Mouse (Mus musculus): ENCODE results near the gene Ptpn6. TPM values are rescaled to one million over a fixed set of nuclear protein-coding genes. Genes with fewer than 3 reads are reported as not detected.

Gene Ptpn6
- 13.8 and 16.4 TPM in 2 replicates for polyA plus RNA-seq (2015; fragmentation: Nextera tagmentation; extraction: Ambion mirVana)

DNA sequence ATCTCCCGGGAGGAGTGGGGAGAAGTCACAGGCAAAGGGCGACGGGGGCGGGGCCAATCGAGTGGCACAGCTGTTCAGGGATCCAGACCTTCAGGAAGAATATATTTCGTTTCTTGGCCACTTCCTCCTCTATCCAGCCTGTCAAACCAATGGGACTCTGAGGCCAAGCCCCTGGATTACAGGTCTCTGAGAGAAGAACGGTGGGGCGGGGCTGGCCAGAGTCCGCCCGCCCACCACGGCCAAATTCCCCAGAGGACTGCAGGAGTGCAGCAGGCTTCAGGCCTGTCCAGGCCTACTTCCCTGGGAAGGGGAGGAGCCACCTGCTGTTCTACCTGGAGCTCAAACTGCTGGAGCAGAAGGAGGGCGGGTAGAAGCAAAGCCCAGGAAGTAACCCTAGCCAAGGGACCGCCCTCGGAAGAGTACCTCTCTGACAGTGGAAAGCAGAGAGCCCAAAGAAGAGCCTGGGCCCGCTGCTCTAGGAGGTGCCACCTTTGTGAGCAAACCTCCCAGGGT, at the start of gene Ptpn6:
Ptpn6 (minus strand) TSS at position 204 of the 513 bp plus-strand sequence.
- peaks cover 12% of the 10 kb centered on the region; the same call in 1 of the 2 replicates for H3K36me3 ChIP-seq (ENCODE audit: insufficient read depth, low read length)
- peak within 1 kb of the TSS; percentile 33 for H3K4me2 ChIP-seq (replicated peaks; ENCODE audit: low read depth, low read length)
- H3K4me3 ChIP-seq (ENCODE audit: low read length): peak within 1 kb of the TSS; percentile 19; the same call in 1 of the 2 replicates
- peak; percentile 75 for ATAC-seq (ENCODE audit: low FRiP score, low TSS enrichment)
- no peaks in the 10 kb centered on the region for H3K27me3 ChIP-seq (ENCODE audit: insufficient read depth, low read length)
- WGBS: 15% methylated on average over 12 of the region's 15 CpGs
- peaks cover 29% of the 10 kb centered on the region for H3K4me1 ChIP-seq (ENCODE audit: insufficient read depth, low read length)
- peak within 1 kb of the TSS; percentile 99 for H3K27ac ChIP-seq (ENCODE audit: low read length)
- peak within 1 kb of the TSS; percentile 45; the same call in 1 of the 2 replicates for H3K9ac ChIP-seq (replicated peaks; ENCODE audit: low read length)
- no peaks in the 10 kb centered on the region for H3K9me3 ChIP-seq (ENCODE audit: low read length)

GRCm38 (mm10) chr6:124787722-124788121, 49.2 kb upstream of the Ptpn6 start:
- Histone ChIP-seq H3K4me1 (ENCODE audit: insufficient read depth, low read length) (peaks cover 6% of the 10 kb centered on the region; the same call in 1 of the 2 replicates), H3K36me3 (ENCODE audit: insufficient read depth, low read length) (no peaks in the 10 kb centered on the region), H3K27me3 (ENCODE audit: insufficient read depth, low read length) (no peaks in the 10 kb centered on the region), H3K9me3 (ENCODE audit: low read length) (no peaks in the 10 kb centered on the region), H3K4me3 (ENCODE audit: low read length) (no peak overlapping the region), H3K27ac (ENCODE audit: low read length) (no peak overlapping the region), H3K4me2 (replicated peaks; ENCODE audit: low read depth, low read length) (no peak overlapping the region), H3K9ac (replicated peaks; ENCODE audit: low read length) (no peak overlapping the region)
- no peak for ATAC-seq (ENCODE audit: low FRiP score, low TSS enrichment)
- WGBS: 69% methylated on average over 10 of the region's 10 CpGs

GRCm38 (mm10) chr6:124786756-124787420, 48.4 kb upstream of the Ptpn6 start:
- ATAC-seq (ENCODE audit: low FRiP score, low TSS enrichment): no peak
- Histone ChIP-seq H3K4me3 (ENCODE audit: low read length) (no peak overlapping the region), H3K9me3 (ENCODE audit: low read length) (no peaks in the 10 kb centered on the region), H3K27me3 (ENCODE audit: insufficient read depth, low read length) (no peaks in the 10 kb centered on the region), H3K27ac (ENCODE audit: low read length) (no peak overlapping the region), H3K4me1 (ENCODE audit: insufficient read depth, low read length) (peaks cover 11% of the 10 kb centered on the region; the same call in 1 of the 2 replicates), H3K9ac (replicated peaks; ENCODE audit: low read length) (no peak overlapping the region), H3K36me3 (ENCODE audit: insufficient read depth, low read length) (no peaks in the 10 kb centered on the region), H3K4me2 (replicated peaks; ENCODE audit: low read depth, low read length) (no peak overlapping the region)
- 42% methylated on average over 8 of the region's 8 CpGs for WGBS

DNA sequence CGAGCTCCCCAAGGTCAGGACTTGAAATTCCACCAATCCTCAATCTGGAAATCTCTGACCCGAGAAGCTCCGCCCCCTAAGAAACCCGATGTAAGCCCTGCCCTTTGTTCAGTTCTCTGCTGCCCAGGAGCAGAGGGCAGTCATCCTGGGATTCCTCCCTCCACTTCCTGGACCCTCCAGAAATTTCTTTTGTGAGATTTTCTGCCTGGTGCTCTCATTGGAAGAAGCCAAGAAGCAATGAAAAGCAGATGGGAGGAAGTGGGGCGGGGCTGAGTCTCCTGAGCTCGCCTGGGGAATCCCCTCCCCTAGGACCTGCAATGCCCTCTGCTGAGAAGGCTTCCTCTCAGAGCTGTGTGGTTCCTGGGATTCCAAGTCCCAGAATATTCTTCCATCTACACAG, 43.9 kb upstream of the Ptpn6 start:
- ATAC-seq (ENCODE audit: low FRiP score, low TSS enrichment): 0 out of 2 replicates have a peak, but pooled peaks have one; percentile 36
- WGBS: 27% methylated on average over 6 of the region's 6 CpGs
- Histone ChIP-seq H3K4me2 (replicated peaks; ENCODE audit: low read depth, low read length) (peak overlapping the region; percentile 39), H3K27ac (ENCODE audit: low read length) (no peak overlapping the region), H3K4me1 (ENCODE audit: insufficient read depth, low read length) (peaks cover 21% of the 10 kb centered on the region), H3K36me3 (ENCODE audit: insufficient read depth, low read length) (no peaks in the 10 kb centered on the region), H3K9me3 (ENCODE audit: low read length) (no peaks in the 10 kb centered on the region), H3K4me3 (ENCODE audit: low read length) (peak overlapping the region; percentile 18; the same call in 1 of the 2 replicates), H3K27me3 (ENCODE audit: insufficient read depth, low read length) (no peaks in the 10 kb centered on the region), H3K9ac (replicated peaks; ENCODE audit: low read length) (no peak overlapping the region)

DNA sequence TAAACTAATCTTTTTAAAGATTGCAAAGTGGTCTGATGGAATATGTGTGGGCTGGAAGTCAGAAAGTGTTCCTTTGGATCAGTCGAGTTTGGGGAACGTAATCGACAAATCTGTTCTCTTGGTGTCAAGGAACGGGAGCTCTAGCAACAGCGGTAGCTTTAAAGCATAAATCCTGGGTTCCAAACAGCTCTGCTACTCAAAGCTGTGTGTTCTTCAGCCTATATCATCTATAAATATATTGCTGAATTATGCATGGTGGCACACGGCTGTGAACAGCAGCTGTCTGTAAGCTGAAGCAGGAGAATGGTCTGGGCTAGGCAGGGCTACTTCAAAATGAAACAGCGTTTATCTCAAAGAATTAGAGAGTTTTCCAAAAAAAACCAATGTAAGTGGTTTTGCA, 42.4 kb upstream of the Ptpn6 start:
- Histone ChIP-seq H3K27ac (ENCODE audit: low read length) (no peak overlapping the region), H3K9me3 (ENCODE audit: low read length) (no peaks in the 10 kb centered on the region), H3K27me3 (ENCODE audit: insufficient read depth, low read length) (no peaks in the 10 kb centered on the region), H3K4me2 (replicated peaks; ENCODE audit: low read depth, low read length) (no peak overlapping the region), H3K9ac (replicated peaks; ENCODE audit: low read length) (no peak overlapping the region), H3K36me3 (ENCODE audit: insufficient read depth, low read length) (no peaks in the 10 kb centered on the region), H3K4me1 (ENCODE audit: insufficient read depth, low read length) (peaks cover 21% of the 10 kb centered on the region), H3K4me3 (ENCODE audit: low read length) (no peak overlapping the region)
- no peak for ATAC-seq (ENCODE audit: low FRiP score, low TSS enrichment)
- WGBS: 84% methylated on average over 7 of the region's 7 CpGs

GRCm38 (mm10) chr6:124779984-124780416, 41.5 kb upstream of the Ptpn6 start:
- Histone ChIP-seq H3K9ac (replicated peaks; ENCODE audit: low read length) (peak overlapping the region; percentile 60), H3K4me2 (replicated peaks; ENCODE audit: low read depth, low read length) (peak overlapping the region; percentile 70), H3K27me3 (ENCODE audit: insufficient read depth, low read length) (no peaks in the 10 kb centered on the region), H3K36me3 (ENCODE audit: insufficient read depth, low read length) (no peaks in the 10 kb centered on the region), H3K9me3 (ENCODE audit: low read length) (no peaks in the 10 kb centered on the region), H3K27ac (ENCODE audit: low read length) (no peak overlapping the region), H3K4me3 (ENCODE audit: low read length) (peak overlapping the region; percentile 45), H3K4me1 (ENCODE audit: insufficient read depth, low read length) (peaks cover 21% of the 10 kb centered on the region)
- ATAC-seq (ENCODE audit: low FRiP score, low TSS enrichment): 0 out of 2 replicates have a peak, but pooled peaks have one; percentile 21
- WGBS: 6% methylated on average over 10 of the region's 10 CpGs

DNA sequence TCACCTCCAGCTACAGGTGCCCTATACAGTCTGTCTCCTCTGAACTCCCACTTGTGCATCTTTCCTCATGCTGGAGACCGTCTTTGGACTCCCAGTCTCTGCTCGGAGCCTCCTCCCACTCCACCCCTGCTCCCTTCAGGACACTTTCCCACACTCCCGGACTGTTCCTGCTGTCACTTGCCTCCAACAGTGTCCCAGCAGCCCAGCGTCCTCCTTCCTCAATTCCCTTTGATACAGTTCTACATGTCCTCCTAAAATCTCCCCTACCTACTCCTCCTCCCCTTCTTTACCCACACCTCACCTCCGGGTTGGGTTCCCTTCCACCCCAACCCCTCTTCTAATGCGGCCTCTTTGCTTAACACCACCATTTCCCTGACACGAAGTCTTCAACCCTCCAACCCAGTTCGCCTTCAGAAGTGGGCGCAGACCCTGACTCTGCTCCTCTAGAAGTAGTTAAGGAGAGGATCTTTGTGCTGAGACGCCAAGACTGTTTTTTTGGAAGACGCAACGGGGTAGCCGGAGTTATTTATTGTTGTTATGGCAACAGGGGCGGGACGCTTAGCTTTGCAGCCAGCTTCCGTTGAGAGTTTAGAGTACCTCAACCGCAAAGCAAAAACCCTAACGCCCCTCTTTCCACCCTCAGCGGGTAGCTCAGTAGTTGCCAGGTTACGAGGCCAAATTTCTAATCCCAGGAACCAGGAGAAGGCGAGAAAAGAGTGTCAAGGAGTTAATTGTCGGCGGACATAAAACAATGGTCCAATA, 40.9 kb upstream of the Ptpn6 start, which contains the start of gene Lrrc23:
Lrrc23 (minus strand) TSS at position 506 of the 762 bp plus-strand sequence.
- Histone ChIP-seq H3K4me1 (ENCODE audit: insufficient read depth, low read length) (peaks cover 21% of the 10 kb centered on the region), H3K27me3 (ENCODE audit: insufficient read depth, low read length) (no peaks in the 10 kb centered on the region), H3K36me3 (ENCODE audit: insufficient read depth, low read length) (no peaks in the 10 kb centered on the region), H3K9me3 (ENCODE audit: low read length) (no peaks in the 10 kb centered on the region), H3K4me3 (ENCODE audit: low read length) (peak within 1 kb of the TSS; percentile 45), H3K27ac (ENCODE audit: low read length) (no peak within 1 kb of the TSS), H3K9ac (replicated peaks; ENCODE audit: low read length) (peak within 1 kb of the TSS; percentile 60), H3K4me2 (replicated peaks; ENCODE audit: low read depth, low read length) (peak within 1 kb of the TSS; percentile 70)
- ATAC-seq (ENCODE audit: low FRiP score, low TSS enrichment): peak; percentile 46
- WGBS: 3% methylated on average over 23 of the region's 23 CpGs

DNA sequence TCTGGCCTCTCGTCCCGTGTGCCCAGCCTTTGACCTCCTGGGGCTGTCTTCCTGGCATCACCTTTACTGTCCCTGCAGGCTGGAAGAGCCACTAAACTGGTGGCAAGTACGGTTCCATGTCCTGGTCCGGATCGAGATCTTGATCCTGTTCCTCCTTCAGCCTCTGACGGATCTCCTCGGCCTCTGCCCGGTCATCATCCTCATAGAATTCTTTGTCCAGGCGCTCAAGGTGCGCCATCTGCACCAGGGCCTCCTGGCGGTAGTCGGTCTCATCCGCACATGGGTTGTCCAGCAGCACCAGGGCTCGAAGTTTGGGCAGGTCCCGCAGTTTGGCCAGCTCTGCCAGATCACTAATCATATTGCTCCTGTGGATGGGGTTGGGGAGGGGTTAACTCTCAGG, 32.0 kb upstream of the Ptpn6 start:
- Histone ChIP-seq H3K27ac (ENCODE audit: low read length) (no peak overlapping the region), H3K9ac (replicated peaks; ENCODE audit: low read length) (no peak overlapping the region), H3K36me3 (ENCODE audit: insufficient read depth, low read length) (no peaks in the 10 kb centered on the region), H3K4me2 (replicated peaks; ENCODE audit: low read depth, low read length) (no peak overlapping the region), H3K27me3 (ENCODE audit: insufficient read depth, low read length) (no peaks in the 10 kb centered on the region), H3K4me3 (ENCODE audit: low read length) (no peak overlapping the region), H3K4me1 (ENCODE audit: insufficient read depth, low read length) (peaks cover 33% of the 10 kb centered on the region), H3K9me3 (ENCODE audit: low read length) (no peaks in the 10 kb centered on the region)
- no peak for ATAC-seq (ENCODE audit: low FRiP score, low TSS enrichment)
- 80% methylated on average over 15 of the region's 15 CpGs for WGBS

GRCm38 (mm10) chr6:124770013-124770412, 31.5 kb upstream of the Ptpn6 start:
- Histone ChIP-seq H3K4me1 (ENCODE audit: insufficient read depth, low read length) (peaks cover 33% of the 10 kb centered on the region), H3K4me2 (replicated peaks; ENCODE audit: low read depth, low read length) (peak overlapping the region; percentile 94), H3K27ac (ENCODE audit: low read length) (no peak overlapping the region), H3K27me3 (ENCODE audit: insufficient read depth, low read length) (no peaks in the 10 kb centered on the region), H3K4me3 (ENCODE audit: low read length) (peak overlapping the region; percentile 65; the same call in 1 of the 2 replicates), H3K36me3 (ENCODE audit: insufficient read depth, low read length) (no peaks in the 10 kb centered on the region), H3K9me3 (ENCODE audit: low read length) (no peaks in the 10 kb centered on the region), H3K9ac (replicated peaks; ENCODE audit: low read length) (peak overlapping the region; percentile 69)
- 36% methylated on average over 7 of the region's 7 CpGs for WGBS
- no peak for ATAC-seq (ENCODE audit: low FRiP score, low TSS enrichment)
